Mouse (Mus musculus): Measurements from ENCODE around the gene Anapc2. TPM values are rescaled to one million over a fixed set of nuclear protein-coding genes. Genes with fewer than 3 reads are reported as not detected.

Gene Anapc2
- polyA plus RNA-seq, 1 experiment from 2014 or later = 107 TPM

- WGBS = 91% methylated on average over 2 of the region's 2 CpGs
- Histone ChIP-seq H3K4me3 (ENCODE audit: low read depth, low read length) (peak overlapping the region; percentile 93), H3K9me3 (ENCODE audit: control insufficient read depth, low read length) (no peaks in the 10 kb centered on the region), H3K4me1 (replicated peaks; ENCODE audit: control insufficient read depth, insufficient read depth, low read length) (peaks cover 3% of the 10 kb centered on the region; the same call in 1 of the 2 replicates), H3K27ac (ENCODE audit: low read depth, low read length) (no peak overlapping the region), H3K36me3 (ENCODE audit: control insufficient read depth, insufficient read depth, low read length) (peaks cover 3% of the 10 kb centered on the region; the same call in 1 of the 2 replicates), H3K9ac (ENCODE audit: low read depth, low read length) (no peak overlapping the region), H3K27me3 (ENCODE audit: control insufficient read depth, insufficient read depth, low read length) (no peaks in the 10 kb centered on the region; the same call in 1 of the 2 replicates), H3K4me2 (replicated peaks; ENCODE audit: low read depth, low read length) (peak overlapping the region; percentile 86)
- DNase-seq (ENCODE audit: low spot score) = no peak
- ATAC-seq (ENCODE audit: low FRiP score) = no peak
Observed at GRCm38 (mm10) chr2:25333569-25333968, 61.3 kb downstream of the Anapc2 start.

Other genes starting within 250 kb of the Anapc2 start
- 37.6 and 51.1 TPM in 2 replicates for gene Nsmf, start 218.1 kb upstream of the Anapc2 start, polyA plus RNA-seq (2014; fragmentation: Nextera tagmentation; extraction: Ambion mirVana)
- gene Entpd8, start 192.2 kb upstream of the Anapc2 start, polyA plus RNA-seq (2014; fragmentation: Nextera tagmentation; extraction: Ambion mirVana) = not detected in 2 replicates
- gene Noxa1, start 177.3 kb upstream of the Anapc2 start, polyA plus RNA-seq (2014; fragmentation: Nextera tagmentation; extraction: Ambion mirVana) = not detected in 2 replicates
- gene Nrarp, start 91.7 kb upstream of the Anapc2 start, polyA plus RNA-seq (2014; fragmentation: Nextera tagmentation; extraction: Ambion mirVana) = 44.6 and 60.5 TPM in 2 replicates
- gene Tor4a, start 75.6 kb upstream of the Anapc2 start, polyA plus RNA-seq (2014; fragmentation: Nextera tagmentation; extraction: Ambion mirVana) = 0.94 and 2.4 TPM in 2 replicates
- 89.6 and 93.7 TPM in 2 replicates for gene Nelfb, start 61.0 kb upstream of the Anapc2 start, polyA plus RNA-seq (2014; fragmentation: Nextera tagmentation; extraction: Ambion mirVana)
- not detected in 2 replicates for gene Stpg3, start 57.8 kb upstream of the Anapc2 start, polyA plus RNA-seq (2014; fragmentation: Nextera tagmentation; extraction: Ambion mirVana)
- not detected in 2 replicates for gene Fam166a, start 53.7 kb upstream of the Anapc2 start, polyA plus RNA-seq (2014; fragmentation: Nextera tagmentation; extraction: Ambion mirVana)
- gene Tubb4b, start 47.8 kb upstream of the Anapc2 start, polyA plus RNA-seq (2014; fragmentation: Nextera tagmentation; extraction: Ambion mirVana) = 519 and 526 TPM in 2 replicates
- not detected in 2 replicates for gene Slc34a3, start 38.1 kb upstream of the Anapc2 start, polyA plus RNA-seq (2014; fragmentation: Nextera tagmentation; extraction: Ambion mirVana)
- not detected in 2 replicates for gene Rnf224, start 35.7 kb upstream of the Anapc2 start, polyA plus RNA-seq (2014; fragmentation: Nextera tagmentation; extraction: Ambion mirVana)
- gene Rnf208, start 30.2 kb upstream of the Anapc2 start, polyA plus RNA-seq (2014; fragmentation: Nextera tagmentation; extraction: Ambion mirVana) = 21.7 and 23.9 TPM in 2 replicates
- not detected in 2 replicates for gene Cysrt1, start 30.0 kb upstream of the Anapc2 start, polyA plus RNA-seq (2014; fragmentation: Nextera tagmentation; extraction: Ambion mirVana)
- gene AL732309.1, start 25.6 kb upstream of the Anapc2 start, polyA plus RNA-seq (2014; fragmentation: Nextera tagmentation; extraction: Ambion mirVana) = 4.3 and 4.9 TPM in 2 replicates
- 12.2 and 14.6 TPM in 2 replicates for gene Tmem203, start 17.0 kb upstream of the Anapc2 start, polyA plus RNA-seq (2014; fragmentation: Nextera tagmentation; extraction: Ambion mirVana)
- gene Tprn, start 9.9 kb upstream of the Anapc2 start, polyA plus RNA-seq (2014; fragmentation: Nextera tagmentation; extraction: Ambion mirVana) = 4.0 and 4.5 TPM in 2 replicates
- 244 and 248 TPM in 2 replicates for gene Ssna1, start within 50 bp of the Anapc2 start, polyA plus RNA-seq (2014; fragmentation: Nextera tagmentation; extraction: Ambion mirVana)
- gene Tmem210, start 15.7 kb downstream of the Anapc2 start, polyA plus RNA-seq (2014; fragmentation: Nextera tagmentation; extraction: Ambion mirVana) = not detected in 2 replicates
- not detected in 2 replicates for gene Lrrc26, start 17.4 kb downstream of the Anapc2 start, polyA plus RNA-seq (2014; fragmentation: Nextera tagmentation; extraction: Ambion mirVana)
- gene Grin1, start 46.7 kb downstream of the Anapc2 start, polyA plus RNA-seq (2014; fragmentation: Nextera tagmentation; extraction: Ambion mirVana) = 3.6 and 3.9 TPM in 2 replicates
- gene Man1b1, start 59.9 kb downstream of the Anapc2 start, polyA plus RNA-seq (2014; fragmentation: Nextera tagmentation; extraction: Ambion mirVana) = 86.7 and 133 TPM in 2 replicates
- 13.4 and 21.3 TPM in 2 replicates for gene Dpp7, start 83.9 kb downstream of the Anapc2 start, polyA plus RNA-seq (2014; fragmentation: Nextera tagmentation; extraction: Ambion mirVana)
- gene Uap1l1, start 93.2 kb downstream of the Anapc2 start, polyA plus RNA-seq (2014; fragmentation: Nextera tagmentation; extraction: Ambion mirVana) = 4.1 and 6.5 TPM in 2 replicates
- 41.0 and 45.2 TPM in 2 replicates for gene Sapcd2, start 99.8 kb downstream of the Anapc2 start, polyA plus RNA-seq (2014; fragmentation: Nextera tagmentation; extraction: Ambion mirVana)
- 0.21 TPM in 1 of 2 replicates, not detected in the other for gene Entpd2, start 123.4 kb downstream of the Anapc2 start, polyA plus RNA-seq (2014; fragmentation: Nextera tagmentation; extraction: Ambion mirVana)
- gene Npdc1, start 126.9 kb downstream of the Anapc2 start, polyA plus RNA-seq (2014; fragmentation: Nextera tagmentation; extraction: Ambion mirVana) = 123 and 151 TPM in 2 replicates
- 0.11 TPM in 1 of 2 replicates, not detected in the other for gene Fut7, start 150.8 kb downstream of the Anapc2 start, polyA plus RNA-seq (2014; fragmentation: Nextera tagmentation; extraction: Ambion mirVana)
- gene Abca2, start 156.2 kb downstream of the Anapc2 start, polyA plus RNA-seq (2014; fragmentation: Nextera tagmentation; extraction: Ambion mirVana) = 3.5 and 3.7 TPM in 2 replicates
- gene Clic3, start 184.4 kb downstream of the Anapc2 start, polyA plus RNA-seq (2014; fragmentation: Nextera tagmentation; extraction: Ambion mirVana) = 0.57 TPM in 1 of 2 replicates, not detected in the other
- 27.6 and 28.0 TPM in 2 replicates for gene Paxx, start 188.6 kb downstream of the Anapc2 start, polyA plus RNA-seq (2014; fragmentation: Nextera tagmentation; extraction: Ambion mirVana)
- 0.39 and 0.64 TPM in 2 replicates for gene Ptgds, start 197.6 kb downstream of the Anapc2 start, polyA plus RNA-seq (2014; fragmentation: Nextera tagmentation; extraction: Ambion mirVana)
- gene Lcn12, start 221.4 kb downstream of the Anapc2 start, polyA plus RNA-seq (2014; fragmentation: Nextera tagmentation; extraction: Ambion mirVana) = not detected in 2 replicates
- 64.2 and 75.3 TPM in 2 replicates for gene Fbxw5, start 228.3 kb downstream of the Anapc2 start, polyA plus RNA-seq (2014; fragmentation: Nextera tagmentation; extraction: Ambion mirVana)
- 4.0 and 6.1 TPM in 2 replicates for gene C8g, start 229.2 kb downstream of the Anapc2 start, polyA plus RNA-seq (2014; fragmentation: Nextera tagmentation; extraction: Ambion mirVana)